ENCODE assay signal across 22 mouse cellular contexts in genomic region chr12:73594177-73594745, GRCm38 (mm10). TPM values are rescaled to one million over a fixed set of nuclear protein-coding genes. Genes with fewer than 3 reads are reported as not detected.
DNase-seq lines count a peak whose midpoint lies in the region; ATAC-seq and TF ChIP-seq lines count a peak whose summit lies in the region.
"Had no signal": no experiment of that assay in that cellular context is flagged by ENCODE, and none has a peak within 500 bp of the region (broad histone marks: within the 10 kb centered on the region; RNA-seq: fewer than 3 reads in every experiment).

No protein-coding gene starts in this region.

- intact Hi-C loops in heart, adult 2 months (cut with DNase I) = no loop called here

- TF ChIP-seq POLR2A in heart, adult 2 months (IDR thresholded peaks at IDR 0.05; ENCODE audit: insufficient read depth, low read depth, low read length) = no peak
- TF ChIP-seq POLR2A in thymus, adult 2 months (IDR thresholded peaks at IDR 0.05; ENCODE audit: control insufficient read depth, extremely low read depth, insufficient read depth, low read length, poor library complexity) = no peak

- no peak overlapping the region for H3K4me2 ChIP-seq in hindbrain, postnatal 0 days (ENCODE audit: low read depth, low read length)
- H3K4me2 ChIP-seq: embryonic facial prominence, embryonic 12.5 days; heart, embryonic 13.5 days; limb, embryonic 15.5 days; lung, embryonic 14.5 days; midbrain, embryonic 15.5 days; neural tube, embryonic 13.5 days had no signal

- no peak for TF ChIP-seq EP300 in heart, adult 2 months (IDR thresholded peaks at IDR 0.05; ENCODE audit: insufficient read depth, low read depth, low read length)

- no peaks in the 10 kb centered on the region for H3K27me3 ChIP-seq in heart, adult 2 months (ENCODE audit: control insufficient read depth, insufficient read depth, low read length)
- H3K27me3 ChIP-seq in heart, embryonic 10.5 days (ENCODE audit: insufficient read depth, poor library complexity, severe bottlenecking) = no peaks in the 10 kb centered on the region
- H3K27me3 ChIP-seq in thymus, adult 2 months (ENCODE audit: control insufficient read depth, insufficient read depth, low read length) = no peaks in the 10 kb centered on the region
- no peaks in the 10 kb centered on the region for H3K27me3 ChIP-seq in hindbrain, postnatal 0 days (ENCODE audit: insufficient read depth, low read length)
- H3K27me3 ChIP-seq: embryonic facial prominence, embryonic 12.5 days; heart, embryonic 13.5 days; limb, embryonic 15.5 days; midbrain, embryonic 15.5 days; neural tube, embryonic 13.5 days had no signal

- peak overlapping the region; percentile 78 for H3K27ac ChIP-seq in heart, adult 2 months
- H3K27ac ChIP-seq in heart, embryonic 10.5 days = no peak overlapping the region
- peak overlapping the region; percentile 99 for H3K27ac ChIP-seq in thymus, adult 2 months (ENCODE audit: control insufficient read depth, insufficient read depth, low read length)
- H3K27ac ChIP-seq in hindbrain, postnatal 0 days = no peak overlapping the region
- H3K27ac ChIP-seq: embryonic facial prominence, embryonic 12.5 days; heart, embryonic 13.5 days; kidney, postnatal 0 days; left cerebral cortex, adult 2 months; limb, embryonic 15.5 days; liver, embryonic 14.5 days; midbrain, embryonic 15.5 days; neural tube, embryonic 13.5 days had no signal

- no peak overlapping the region for H3K4me3 ChIP-seq in heart, adult 2 months
- H3K4me3 ChIP-seq in heart, embryonic 10.5 days = no peak overlapping the region
- H3K4me3 ChIP-seq in thymus, adult 2 months (ENCODE audit: control insufficient read depth, insufficient read depth, low read length) = no peak overlapping the region
- H3K4me3 ChIP-seq in hindbrain, postnatal 0 days (ENCODE audit: low read length) = no peak overlapping the region
- H3K4me3 ChIP-seq: embryonic facial prominence, embryonic 12.5 days; heart, embryonic 13.5 days; left cerebral cortex, adult 2 months; limb, embryonic 15.5 days; midbrain, embryonic 15.5 days; neural tube, embryonic 13.5 days had no signal

- H3K4me1 ChIP-seq in heart, adult 2 months (ENCODE audit: control insufficient read depth, insufficient read depth, low read length) = peaks cover 26% of the 10 kb centered on the region
- H3K4me1 ChIP-seq in heart, embryonic 10.5 days = peaks cover 9% of the 10 kb centered on the region; the same call in 1 of the 2 replicates
- peaks cover 54% of the 10 kb centered on the region for H3K4me1 ChIP-seq in thymus, adult 2 months (replicated peaks; ENCODE audit: control insufficient read depth, insufficient read depth, low read length)
- H3K4me1 ChIP-seq in hindbrain, postnatal 0 days (ENCODE audit: insufficient read depth, low read length) = no peaks in the 10 kb centered on the region
- H3K4me1 ChIP-seq: midbrain, embryonic 15.5 days had no signal

- 49% methylated on average over 9 of the region's 9 CpGs for WGBS in heart, adult 2 months
- 79% methylated on average over 9 of the region's 9 CpGs for WGBS in heart, embryonic 10.5 days
- 38% methylated on average over 9 of the region's 9 CpGs for WGBS in thymus, adult 2 months
- WGBS in hindbrain, postnatal 0 days = 90% methylated on average over 9 of the region's 9 CpGs

- TF ChIP-seq CTCF in heart, adult 2 months (IDR thresholded peaks at IDR 0.05) = no peak
- no peak for TF ChIP-seq CTCF in thymus, adult 2 months (IDR thresholded peaks at IDR 0.05; ENCODE audit: borderline replicate concordance, control insufficient read depth, extremely low read depth, insufficient read depth, low read length, poor library complexity)
- no peak for TF ChIP-seq CTCF in hindbrain, postnatal 0 days (IDR thresholded peaks at IDR 0.05; ENCODE audit: low read depth)

- H3K36me3 ChIP-seq in heart, adult 2 months (ENCODE audit: control insufficient read depth, insufficient read depth, low read length) = peaks cover 8% of the 10 kb centered on the region
- no peaks in the 10 kb centered on the region for H3K36me3 ChIP-seq in heart, embryonic 10.5 days
- no peaks in the 10 kb centered on the region for H3K36me3 ChIP-seq in thymus, adult 2 months (ENCODE audit: control insufficient read depth, insufficient read depth, low read length)
- no peaks in the 10 kb centered on the region for H3K36me3 ChIP-seq in hindbrain, postnatal 0 days (ENCODE audit: insufficient read depth, low read length)
- H3K36me3 ChIP-seq: embryonic facial prominence, embryonic 12.5 days; heart, embryonic 13.5 days; limb, embryonic 15.5 days; midbrain, embryonic 15.5 days; neural tube, embryonic 13.5 days had no signal

- peak; percentile 59 for ATAC-seq in megakaryocyte progenitor cell, adult 5-6 weeks (replicated peaks; ENCODE audit: poor library complexity)
- no peak for ATAC-seq in hindbrain, postnatal 0 days
- ATAC-seq: midbrain, embryonic 15.5 days had no signal

- 0 out of 2 replicates have a peak, but pooled peaks cover 1% of the 10 kb centered on the region for H3K79me2 ChIP-seq in heart, adult 2 months (replicated peaks; ENCODE audit: control insufficient read depth, insufficient read depth, low read length)

- no peak for DNase-seq in heart, adult 2 months
- no peak for DNase-seq in heart, embryonic 10.5 days (ENCODE audit: low spot score)
- DNase-seq in thymus, adult 2 months = no peak
- DNase-seq in thymus, postnatal 25 days = no peak
- peak; percentile 44 for DNase-seq in T-cell, adult 2 months (ENCODE audit: low spot score)
- no peak for DNase-seq in adrenal gland, postnatal 14 days
- DNase-seq in hindbrain, postnatal 0 days (ENCODE audit: low spot score) = no peak
- DNase-seq: adrenal gland, postnatal 25 days; cerebellum, adult 11 months; cerebellum, postnatal 10 days; kidney, adult 11 months; lung, embryonic 14.5 days had no signal

- no peak overlapping the region for H3K9ac ChIP-seq in heart, adult 2 months (ENCODE audit: low read depth, low read length)
- H3K9ac ChIP-seq in hindbrain, postnatal 0 days (replicated peaks; ENCODE audit: low read length) = no peak overlapping the region
- H3K9ac ChIP-seq: embryonic facial prominence, embryonic 12.5 days; heart, embryonic 13.5 days; limb, embryonic 15.5 days; liver, embryonic 14.5 days; lung, embryonic 14.5 days; midbrain, embryonic 15.5 days; neural tube, embryonic 13.5 days had no signal

- H3K9me3 ChIP-seq in heart, embryonic 10.5 days = no peaks in the 10 kb centered on the region
- no peaks in the 10 kb centered on the region for H3K9me3 ChIP-seq in hindbrain, postnatal 0 days (ENCODE audit: low read length)
- H3K9me3 ChIP-seq: embryonic facial prominence, embryonic 12.5 days; heart, embryonic 13.5 days; limb, embryonic 15.5 days; midbrain, embryonic 15.5 days; neural tube, embryonic 13.5 days had no signal

RNA-seq across cellular contexts. Expression of gene Prkch, which starts 9.7 kb away (rescaled TPM):
- 10 to 100 TPM; 16.6 to 17.5 TPM for total RNA-seq in heart, adult 2 months (2021)
- polyA plus RNA-seq in heart, adult 2 months (2012; rRNA removed) = 9.7 and 13.3 TPM in 2 replicates
- 15.8 and 16.9 TPM in 2 replicates for polyA plus RNA-seq in heart, embryonic 10.5 days (2016; fragmentation: Nextera tagmentation; extraction: Ambion mirVana)
- 43.1 and 45.5 TPM in 2 replicates for polyA plus RNA-seq in thymus, adult 2 months (2012; rRNA removed)
- 4.2 and 7.5 TPM in 2 replicates for total RNA-seq in megakaryocyte progenitor cell, adult 5-6 weeks (2015)
- 4.5 and 4.9 TPM in 2 replicates for total RNA-seq in megakaryocyte progenitor cell, adult 5-6 weeks (2017)
- 19.9 and 27.2 TPM in 2 replicates for total RNA-seq in adrenal gland, postnatal 14 days (2021)
- 10.9 and 16.1 TPM in 2 replicates for total RNA-seq in hindbrain, postnatal 0 days (2014; rRNA removed)
- 5.4 and 6.1 TPM in 2 replicates for polyA plus RNA-seq in hindbrain, postnatal 0 days (2015; fragmentation: Nextera tagmentation; extraction: Ambion mirVana)

RNA-seq across cellular contexts. Expression of gene Tmem30b, which starts 48.1 kb away (rescaled TPM):
- under 1 TPM; 0.18 TPM for total RNA-seq in heart, adult 2 months (2021)
- polyA plus RNA-seq in heart, adult 2 months (2012; rRNA removed) = 0.12 and 0.64 TPM in 2 replicates
- 0.30 and 2.4 TPM in 2 replicates for polyA plus RNA-seq in heart, embryonic 10.5 days (2016; fragmentation: Nextera tagmentation; extraction: Ambion mirVana)
- 4.1 and 4.3 TPM in 2 replicates for polyA plus RNA-seq in thymus, adult 2 months (2012; rRNA removed)
- not detected in 2 replicates for total RNA-seq in megakaryocyte progenitor cell, adult 5-6 weeks (2015)
- total RNA-seq in megakaryocyte progenitor cell, adult 5-6 weeks (2017) = not detected in 2 replicates
- total RNA-seq in adrenal gland, postnatal 14 days (2021) = 0.64 and 3.1 TPM in 2 replicates
- total RNA-seq in hindbrain, postnatal 0 days (2014; rRNA removed) = 0.25 and 0.42 TPM in 2 replicates
- 0.33 and 0.47 TPM in 2 replicates for polyA plus RNA-seq in hindbrain, postnatal 0 days (2015; fragmentation: Nextera tagmentation; extraction: Ambion mirVana)
- total RNA-seq: adrenal gland, postnatal 25 days; megakaryocyte-erythroid progenitor cell, adult 5-6 weeks had no signal

Comparison
In these comparisons a context has a peak if more than half of its experiments do, and no peak if none do; other contexts are left out.
1. H3K27ac ChIP-seq: peak in heart, adult 2 months (single experiment) and thymus, adult 2 months (single experiment); none in heart, embryonic 10.5 days (single experiment) and hindbrain, postnatal 0 days (single experiment).